Mouse (Mus musculus) embryonic facial prominence, embryonic 14.5 days (tissue): Measurements from ENCODE around the gene Bmper. TPM values are rescaled to one million over a fixed set of nuclear protein-coding genes. Genes with fewer than 3 reads are reported as not detected.

Experiments used
- ATAC-seq: fragments of 200-750 bp; cut with Nextera tagmentation; 2 replicates; pipeline ENCODE4 v1.8.0; 2017; ENCODE audit warnings: low read depth, moderate number of reproducible peaks, moderate TSS enrichment
- DNase-seq: peaks from one replicate; pipeline ENCODE4 v3.0.0-alpha.2; 2015; ENCODE audit warnings: low spot score
- H3K27ac ChIP-seq: fragments of 300-500 bp; sonication (generic); replicated peaks from 2 replicates; pipeline ENCODE4 v1.5.1; 2014; ENCODE audit warnings: low read depth, mild to moderate bottlenecking, low read length, moderate library complexity
- H3K27me3 ChIP-seq: fragments of 300-500 bp; sonication (generic); replicated peaks from 2 replicates; pipeline ENCODE4 v1.6.1; 2014; ENCODE audit warnings: low read length; ENCODE audit not compliant: control insufficient read depth, insufficient read depth
- H3K36me3 ChIP-seq: fragments of 300-500 bp; sonication (generic); 2 replicates; pipeline ENCODE4 v1.6.1; 2014; ENCODE audit warnings: low read length, mixed read lengths; ENCODE audit not compliant: control insufficient read depth, insufficient read depth
- H3K4me1 ChIP-seq: fragments of 300-500 bp; sonication (generic); 2 replicates; pipeline ENCODE4 v1.6.1; 2014; ENCODE audit warnings: antibody characterized with exemption, low read length; ENCODE audit not compliant: control insufficient read depth, insufficient read depth
- H3K4me2 ChIP-seq: fragments of 300-500 bp; sonication (generic); 2 replicates; pipeline ENCODE4 v1.6.1; 2014; ENCODE audit warnings: low read depth, mild to moderate bottlenecking, low read length, moderate library complexity, mixed read lengths
- H3K4me3 ChIP-seq: fragments of 300-500 bp; sonication (generic); 2 replicates; pipeline ENCODE4 v1.5.1; 2014; ENCODE audit warnings: low read depth, mild to moderate bottlenecking, low read length
- H3K9ac ChIP-seq: fragments of 300-500 bp; sonication (generic); 2 replicates; pipeline ENCODE4 v1.6.1; 2014; ENCODE audit warnings: low read depth, mild to moderate bottlenecking, low read length, moderate library complexity, mixed read lengths
- H3K9me3 ChIP-seq: fragments of 300-500 bp; sonication (generic); 2 replicates; pipeline ENCODE4 v1.6.1; 2016; ENCODE audit warnings: low read length; ENCODE audit not compliant: control insufficient read depth
- WGBS: fragments of 180-500 bp; shearing (Covaris S2); extraction: QIAGEN DNeasy Blood & Tissue Kit; methylation state at CpG from one replicate; pipeline ENCODE4 v1.1.7; 2014; 5-methylcytosine and 5-hydroxymethylcytosine counted together
- polyA plus RNA-seq: library from polyadenylated mRNA; unstranded; fragments of >200 nt; fragmentation: Nextera tagmentation; extraction: Ambion mirVana; gene quantifications from 2 replicates; pipeline ENCODE4 v1.2.1, GENCODE M21; 2014

Gene Bmper
- polyA plus RNA-seq, 1 experiment from 2014 or later: 23.1 TPM

DNA sequence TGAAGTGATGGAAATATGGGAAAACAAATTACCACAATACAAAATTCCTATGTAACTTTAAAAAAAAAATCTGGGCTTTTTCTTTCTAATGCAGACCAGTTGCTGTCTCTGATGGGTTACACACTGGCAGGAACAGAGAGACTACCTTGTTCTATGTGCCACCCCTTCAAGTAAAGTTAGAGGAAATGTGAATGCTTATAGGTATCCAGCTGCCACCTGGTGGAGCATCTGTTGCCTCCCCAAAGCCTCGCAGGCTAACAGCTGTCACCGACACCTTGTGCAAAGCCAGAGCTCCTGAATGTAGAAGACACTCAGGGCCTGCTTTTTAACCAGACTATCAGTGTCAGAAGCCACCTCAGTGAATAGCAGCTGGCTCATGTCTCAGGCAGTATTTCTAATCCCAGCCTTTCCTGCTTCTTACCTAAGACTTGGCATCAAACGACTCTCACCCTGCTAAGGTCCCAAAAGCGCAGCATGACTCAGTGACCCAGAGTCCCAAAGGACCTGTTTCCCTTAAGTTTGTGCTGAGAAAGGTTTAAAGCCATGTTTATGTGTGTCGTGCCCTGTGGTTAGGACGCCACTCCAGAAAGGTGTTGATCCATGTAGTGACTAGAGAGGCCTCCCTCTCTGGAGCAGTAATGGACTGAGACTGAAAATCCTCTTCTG lies 171.9 kb downstream of the Bmper start:
- no peaks in the 10 kb centered on the region for H3K4me1 ChIP-seq
- ATAC-seq (no peak), DNase-seq (peak; percentile 24)
- H3K9ac ChIP-seq: no peak overlapping the region
- H3K4me2 ChIP-seq: no peak overlapping the region
- H3K9me3 ChIP-seq: no peaks in the 10 kb centered on the region
- no peaks in the 10 kb centered on the region for H3K27me3 ChIP-seq
- no peaks in the 10 kb centered on the region for H3K36me3 ChIP-seq
- no peak overlapping the region for H3K27ac ChIP-seq
- H3K4me3 ChIP-seq: no peak overlapping the region
- WGBS: 60% methylated on average over 6 of the region's 6 CpGs

DNA sequence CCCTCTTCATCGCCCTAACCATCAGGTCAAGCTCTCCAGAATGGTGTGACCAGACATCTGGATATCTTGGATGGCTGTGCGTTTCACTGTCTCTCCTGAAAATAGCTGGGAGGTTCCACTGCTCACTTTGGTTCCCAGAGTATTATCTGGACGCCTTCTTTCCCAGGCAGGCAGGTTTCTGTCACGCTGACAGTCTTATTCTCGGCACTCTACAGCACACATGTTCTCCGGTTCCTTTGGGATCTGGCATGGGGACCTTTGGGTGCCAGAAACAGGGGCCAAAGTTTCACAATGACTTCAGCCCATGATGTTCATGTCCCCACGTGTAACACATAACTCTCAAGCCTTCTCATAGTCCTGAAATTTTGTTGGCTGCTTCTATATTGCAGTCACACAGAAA lies 173.3 kb downstream of the Bmper start:
- Histone ChIP-seq H3K9me3 (no peaks in the 10 kb centered on the region), H3K4me1 (no peaks in the 10 kb centered on the region), H3K27me3 (no peaks in the 10 kb centered on the region), H3K27ac (no peak overlapping the region), H3K4me2 (no peak overlapping the region), H3K9ac (no peak overlapping the region), H3K36me3 (no peaks in the 10 kb centered on the region), H3K4me3 (no peak overlapping the region)
- ATAC-seq (no peak), DNase-seq (no peak)
- 78% methylated on average over 7 of the region's 7 CpGs for WGBS

DNA sequence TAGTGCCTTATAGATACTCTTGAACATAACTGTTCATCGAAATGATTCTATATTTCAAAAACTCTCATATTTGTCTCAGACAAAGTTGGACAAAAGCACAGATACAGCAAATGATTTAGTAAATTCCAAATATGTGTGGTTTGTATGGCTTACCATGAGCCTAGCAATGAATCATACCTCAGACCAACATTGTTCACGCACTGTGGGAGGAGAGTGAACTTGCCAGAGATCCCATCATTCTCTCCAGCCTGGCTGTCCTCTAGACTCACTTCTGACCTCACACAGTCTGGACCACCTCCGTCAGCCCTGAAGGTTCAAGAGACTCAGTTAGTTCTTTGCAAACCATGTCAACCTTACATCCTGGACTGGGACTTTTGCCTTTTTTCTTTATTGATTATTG lies 175.0 kb downstream of the Bmper start:
- Histone ChIP-seq H3K27me3 (no peaks in the 10 kb centered on the region), H3K4me1 (no peaks in the 10 kb centered on the region), H3K27ac (no peak overlapping the region), H3K4me2 (no peak overlapping the region), H3K9ac (no peak overlapping the region), H3K4me3 (no peak overlapping the region), H3K36me3 (no peaks in the 10 kb centered on the region), H3K9me3 (no peaks in the 10 kb centered on the region)
- ATAC-seq (no peak), DNase-seq (no peak)
- WGBS: 91% methylated on average over 3 of the region's 3 CpGs

DNA sequence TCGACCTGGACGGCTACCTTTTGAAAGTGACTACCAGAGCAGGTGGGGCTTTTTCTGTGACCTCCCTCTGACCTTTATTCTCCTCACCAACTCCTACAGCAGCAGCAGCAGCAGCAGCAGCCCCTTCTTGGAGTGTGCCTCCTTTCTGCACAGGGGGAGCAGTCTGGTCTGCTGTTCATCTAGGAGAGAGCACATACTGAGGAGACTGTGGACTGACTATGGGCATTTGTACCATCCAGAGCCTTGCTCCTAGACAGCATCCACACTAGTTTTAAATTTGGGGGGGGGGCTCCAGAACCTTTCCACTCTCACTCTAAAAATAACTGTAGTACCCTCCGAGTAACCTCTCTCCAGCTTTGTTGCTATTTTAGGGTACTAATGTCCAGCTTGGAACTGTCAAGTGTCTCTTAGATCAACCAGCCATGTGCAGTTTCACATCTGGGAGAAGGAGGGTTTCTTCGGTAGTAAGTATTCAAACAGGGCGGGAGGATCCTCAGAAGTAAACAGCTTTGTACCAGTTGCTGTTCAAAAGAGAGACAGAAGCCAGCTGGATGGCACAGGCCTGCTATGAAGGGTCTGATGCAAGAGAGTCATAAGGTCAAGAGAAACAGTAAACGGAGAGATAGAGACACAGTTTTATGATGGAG lies 176.9 kb downstream of the Bmper start:
- WGBS: 69% methylated on average over 6 of the region's 6 CpGs
- no peak for ATAC-seq
- DNase-seq: peak; percentile 18

DNA sequence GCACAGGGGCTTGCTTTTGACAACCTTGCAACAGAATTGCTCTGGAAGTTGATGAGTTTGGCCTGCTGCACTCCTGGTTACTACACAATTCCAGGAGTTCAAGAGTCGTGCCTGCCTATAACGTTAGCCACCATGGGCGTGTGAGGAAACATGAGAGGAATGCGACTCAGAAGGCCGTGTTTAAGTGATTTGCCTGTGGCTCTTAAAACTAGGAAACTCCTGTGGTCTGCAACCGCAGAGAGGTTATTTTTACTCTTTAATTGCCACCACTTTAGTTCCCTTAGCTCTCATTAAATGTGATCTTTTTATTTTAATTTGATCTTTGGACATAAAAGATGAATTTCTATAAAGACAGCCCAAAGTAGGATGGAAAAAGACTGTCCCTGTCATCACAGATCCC lies 184.5 kb downstream of the Bmper start:
- Histone ChIP-seq H3K4me3 (no peak overlapping the region), H3K4me1 (no peaks in the 10 kb centered on the region), H3K27ac (no peak overlapping the region), H3K9ac (no peak overlapping the region), H3K4me2 (no peak overlapping the region), H3K27me3 (no peaks in the 10 kb centered on the region), H3K36me3 (no peaks in the 10 kb centered on the region), H3K9me3 (no peaks in the 10 kb centered on the region)
- 36% methylated on average over 6 of the region's 6 CpGs for WGBS
- DNase-seq (peak; percentile 69), ATAC-seq (peak; percentile 44; the same call in 1 of the 2 replicates)

More for the DNA sequence above, 176.9 kb downstream of the Bmper start:
- H3K27ac ChIP-seq: no peak overlapping the region
- no peaks in the 10 kb centered on the region for H3K36me3 ChIP-seq
- no peak overlapping the region for H3K9ac ChIP-seq
- no peaks in the 10 kb centered on the region for H3K9me3 ChIP-seq
- no peaks in the 10 kb centered on the region for H3K4me1 ChIP-seq
- no peak overlapping the region for H3K4me3 ChIP-seq
- no peak overlapping the region for H3K4me2 ChIP-seq
- H3K27me3 ChIP-seq: no peaks in the 10 kb centered on the region

DNA sequence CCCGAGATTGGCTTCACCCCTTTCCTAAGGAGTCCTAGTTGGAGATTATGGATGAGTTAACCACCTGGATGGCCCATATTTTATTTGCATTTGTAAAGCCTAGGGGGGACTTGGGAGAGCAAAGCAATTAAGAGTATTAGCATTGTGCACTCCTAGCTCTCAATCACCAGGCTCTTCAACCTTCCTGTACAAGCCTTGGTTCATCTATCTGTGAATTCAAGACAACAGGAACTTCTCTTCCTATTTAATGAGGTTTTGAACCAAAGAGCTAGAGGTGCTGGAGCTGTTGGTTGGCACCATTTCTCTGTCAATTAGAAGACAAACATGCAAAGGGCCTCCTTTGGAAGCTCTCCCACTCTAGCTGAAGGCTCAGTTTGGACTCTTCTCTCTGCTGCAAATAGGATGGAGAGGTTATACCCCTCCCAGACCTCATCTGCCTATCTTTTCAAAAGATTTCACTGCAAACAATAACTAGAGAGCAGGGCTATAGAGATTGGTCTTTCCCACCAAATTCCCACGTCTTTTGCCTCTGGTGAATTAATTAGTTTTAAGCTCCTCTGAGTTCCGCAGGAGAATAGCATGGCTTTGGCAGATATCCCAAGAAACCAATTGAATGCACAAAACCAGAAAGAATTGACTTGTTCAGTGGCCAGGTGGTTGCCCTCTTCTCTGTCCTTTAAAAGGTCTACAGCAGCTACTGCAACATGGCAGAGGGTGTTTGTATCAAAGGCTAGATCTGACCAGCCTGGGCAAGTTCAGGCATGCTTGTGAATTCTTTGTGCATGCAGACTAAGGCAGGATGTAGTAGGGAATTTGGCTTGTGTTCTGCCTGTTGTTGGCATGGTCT lies 185.3 kb downstream of the Bmper start:
- no peak overlapping the region for H3K4me3 ChIP-seq
- no peak; the same call in 1 of the 2 replicates for ATAC-seq
- no peak for DNase-seq
- no peaks in the 10 kb centered on the region for H3K4me1 ChIP-seq
- H3K9me3 ChIP-seq: no peaks in the 10 kb centered on the region
- 64% methylated on average over 3 of the region's 3 CpGs for WGBS
- no peak overlapping the region for H3K9ac ChIP-seq
- no peaks in the 10 kb centered on the region for H3K36me3 ChIP-seq
- H3K27ac ChIP-seq: no peak overlapping the region
- no peaks in the 10 kb centered on the region for H3K27me3 ChIP-seq
- H3K4me2 ChIP-seq: no peak overlapping the region

DNA sequence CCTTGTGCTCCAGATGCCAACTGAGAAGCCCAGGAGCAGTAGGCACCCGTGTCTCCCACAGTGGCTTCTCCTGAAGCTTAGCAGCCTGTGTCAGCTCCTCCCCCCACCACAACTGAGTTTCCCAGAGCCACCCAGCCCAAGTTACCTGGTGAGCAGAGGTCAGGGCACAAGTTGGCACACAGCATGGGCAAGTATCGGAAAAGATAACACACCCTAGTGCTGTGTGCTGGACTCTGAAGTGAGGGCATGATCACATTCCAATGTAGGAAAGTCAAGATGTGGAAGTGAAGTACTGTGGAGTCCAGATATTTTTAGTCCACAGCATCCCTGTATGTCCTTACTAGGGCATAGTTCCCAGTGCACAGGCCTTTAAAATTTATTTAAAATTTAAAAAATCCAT lies 187.7 kb downstream of the Bmper start:
- Histone ChIP-seq H3K27me3 (no peaks in the 10 kb centered on the region), H3K4me2 (no peak overlapping the region), H3K9me3 (no peaks in the 10 kb centered on the region), H3K27ac (no peak overlapping the region), H3K4me3 (no peak overlapping the region), H3K4me1 (no peaks in the 10 kb centered on the region), H3K36me3 (no peaks in the 10 kb centered on the region), H3K9ac (no peak overlapping the region)
- ATAC-seq: no peak
- WGBS: 72% methylated on average over 2 of the region's 2 CpGs
- no peak for DNase-seq

DNA sequence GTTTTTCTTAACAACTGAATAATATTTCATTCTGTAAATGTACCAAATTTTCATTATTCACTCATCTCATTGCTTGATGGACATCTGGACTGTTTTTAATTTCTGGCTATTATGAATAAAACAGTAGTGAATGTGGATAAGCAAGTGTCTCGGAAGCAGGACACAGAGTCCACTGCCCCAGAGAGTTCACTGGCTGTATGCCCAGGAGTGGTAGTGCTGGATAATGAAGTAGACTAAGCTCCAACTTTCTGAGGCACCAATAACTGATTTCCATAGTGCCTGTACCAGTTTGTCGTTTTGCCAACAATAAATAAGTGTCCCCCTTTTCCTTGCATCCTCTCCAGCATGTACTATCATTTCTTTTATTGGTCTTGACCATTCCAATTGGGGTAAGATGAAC lies 190.1 kb downstream of the Bmper start:
- H3K9ac ChIP-seq: no peak overlapping the region
- WGBS: 78% methylated on average over 2 of the region's 2 CpGs
- no peak overlapping the region for H3K4me2 ChIP-seq
- no peak overlapping the region for H3K4me3 ChIP-seq
- H3K4me1 ChIP-seq: no peaks in the 10 kb centered on the region
- H3K36me3 ChIP-seq: 0 out of 2 replicates have a peak, but pooled peaks cover 3% of the 10 kb centered on the region
- H3K9me3 ChIP-seq: peaks cover 18% of the 10 kb centered on the region; the same call in 1 of the 2 replicates
- DNase-seq (no peak), ATAC-seq (no peak)
- no peak overlapping the region for H3K27ac ChIP-seq
- H3K27me3 ChIP-seq: no peaks in the 10 kb centered on the region
